Mouse (Mus musculus) lung, postnatal 0 days (tissue): Measurements from ENCODE around the gene Zdhhc16. TPM values are rescaled to one million over a fixed set of nuclear protein-coding genes. Genes with fewer than 3 reads are reported as not detected.

Experiments used
- ATAC-seq: fragments of 200-750 bp; cut with Nextera tagmentation; 2 replicates; pipeline ENCODE4 v1.8.0; 2017; ENCODE audit warnings: moderate library complexity
- DNase-seq: peaks from one replicate; pipeline ENCODE4 v3.0.0-alpha.2; 2016; ENCODE audit warnings: low spot score
- H3K27ac ChIP-seq: fragments of 300-500 bp; sonication (generic); 2 replicates; pipeline ENCODE4 v1.5.1; 2014; ENCODE audit warnings: antibody characterized with exemption, mild to moderate bottlenecking, low read length, mixed read lengths
- H3K27me3 ChIP-seq: fragments of 300-500 bp; sonication (generic); replicated peaks from 2 replicates; pipeline ENCODE4 v1.6.1; 2014; ENCODE audit warnings: low read length, mixed read lengths; ENCODE audit not compliant: insufficient read depth
- H3K36me3 ChIP-seq: fragments of 300-500 bp; sonication (generic); 2 replicates; pipeline ENCODE4 v1.6.1; 2014; ENCODE audit warnings: low read length, mixed read lengths; ENCODE audit not compliant: insufficient read depth
- H3K4me1 ChIP-seq: fragments of 300-500 bp; sonication (generic); 2 replicates; pipeline ENCODE4 v1.6.1; 2014; ENCODE audit warnings: antibody characterized with exemption, low read depth, low read length, mixed read lengths; ENCODE audit not compliant: insufficient read depth
- H3K4me2 ChIP-seq: fragments of 300-500 bp; sonication (generic); replicated peaks from 2 replicates; pipeline ENCODE4 v1.6.1; 2014; ENCODE audit warnings: low read depth, mild to moderate bottlenecking, low read length, moderate library complexity, mixed read lengths
- H3K4me3 ChIP-seq: fragments of 300-500 bp; sonication (generic); 2 replicates; pipeline ENCODE4 v1.5.1; 2014; ENCODE audit warnings: low read depth, low read length
- H3K9ac ChIP-seq: fragments of 300-500 bp; sonication (generic); replicated peaks from 2 replicates; pipeline ENCODE4 v1.6.1; 2014; ENCODE audit warnings: low read depth, mild to moderate bottlenecking
- H3K9me3 ChIP-seq: fragments of 300-500 bp; sonication (generic); 2 replicates; pipeline ENCODE4 v1.6.1; 2016; ENCODE audit warnings: low read length, mixed read lengths
- CTCF ChIP-seq: IDR thresholded peaks from 2 replicates; pipeline ENCODE4 v1.5.1; 2016; ENCODE audit warnings: antibody characterized with exemption, mild to moderate bottlenecking
- EP300 ChIP-seq: IDR thresholded peaks from 2 replicates; pipeline ENCODE4 v1.6.1; 2016; ENCODE audit warnings: antibody characterized with exemption, mild to moderate bottlenecking, control low read depth
- WGBS: fragments of 180-500 bp; shearing (Covaris S2); extraction: QIAGEN DNeasy Blood & Tissue Kit; methylation state at CpG from one replicate; pipeline ENCODE4 v1.1.7; 2014; 5-methylcytosine and 5-hydroxymethylcytosine counted together
- polyA plus RNA-seq: library from polyadenylated mRNA; unstranded; fragments of >200 nt; fragmentation: Nextera tagmentation; extraction: Ambion mirVana; gene quantifications from 2 replicates; pipeline ENCODE4 v1.2.1, GENCODE M21; 2015

Gene Zdhhc16
- polyA plus RNA-seq = 46.9 and 55.1 TPM in 2 replicates

GRCm38 (mm10) chr19:41933179-41934086 is at the start of gene Zdhhc16, which contains the start of gene Exosc1:
TSS of gene Zdhhc16 (plus strand) at chr19:41933480.
TSS of gene Exosc1 (minus strand) at chr19:41933423.
- WGBS = under 1% methylated on average over 47 of the region's 47 CpGs
- peak; percentile 100 for ATAC-seq

GRCm38 (mm10) chr19:41883882-41884281 is 49.4 kb upstream of the Zdhhc16 start:
- Histone ChIP-seq H3K4me2 (no peak overlapping the region), H3K27me3 (no peaks in the 10 kb centered on the region), H3K9me3 (no peaks in the 10 kb centered on the region), H3K4me3 (no peak overlapping the region), H3K36me3 (no peaks in the 10 kb centered on the region), H3K9ac (no peak overlapping the region), H3K4me1 (no peaks in the 10 kb centered on the region), H3K27ac (no peak overlapping the region)
- DNase-seq (no peak), ATAC-seq (no peak)
- TF ChIP-seq CTCF (no peak), EP300 (no peak)
- WGBS = 84% methylated on average over 9 of the region's 9 CpGs

More at GRCm38 (mm10) chr19:41933179-41934086, at the start of gene Zdhhc16, which contains the start of gene Exosc1:
- peak; percentile 99 for DNase-seq
- Histone ChIP-seq H3K4me2 (peak within 1 kb of the TSS; percentile 90), H3K27me3 (no peaks in the 10 kb centered on the region), H3K36me3 (no peaks in the 10 kb centered on the region), H3K4me3 (peak within 1 kb of the TSS; percentile 65), H3K27ac (peak within 1 kb of the TSS; percentile 54; the same call in 1 of the 2 replicates), H3K4me1 (0 out of 2 replicates have a peak, but pooled peaks cover 4% of the 10 kb centered on the region), H3K9me3 (no peaks in the 10 kb centered on the region), H3K9ac (peak within 1 kb of the TSS; percentile 58)
- TF ChIP-seq CTCF (peak; percentile 7; the same call in 1 of the 2 replicates), EP300 (no peak)

GRCm38 (mm10) chr19:41888191-41888590 is 45.1 kb upstream of the Zdhhc16 start:
- Histone ChIP-seq H3K9ac (no peak overlapping the region), H3K27me3 (no peaks in the 10 kb centered on the region), H3K4me2 (no peak overlapping the region), H3K27ac (no peak overlapping the region), H3K36me3 (no peaks in the 10 kb centered on the region), H3K4me1 (no peaks in the 10 kb centered on the region), H3K9me3 (no peaks in the 10 kb centered on the region), H3K4me3 (no peak overlapping the region)
- DNase-seq (no peak), ATAC-seq (no peak)
- TF ChIP-seq CTCF (no peak), EP300 (no peak)

GRCm38 (mm10) chr19:41894959-41895358 is 38.3 kb upstream of the Zdhhc16 start:
- TF ChIP-seq EP300 = no peak
- no peak for TF ChIP-seq CTCF
- ATAC-seq (no peak), DNase-seq (no peak)
- H3K27ac ChIP-seq = no peak overlapping the region
- 0 out of 2 replicates have a peak overlapping the region, but pooled peaks have one; percentile 1 for H3K9ac ChIP-seq
- peak overlapping the region; percentile 67; the same call in 1 of the 2 replicates for H3K4me3 ChIP-seq
- H3K4me1 ChIP-seq = peaks cover 9% of the 10 kb centered on the region; the same call in 1 of the 2 replicates
- no peaks in the 10 kb centered on the region for H3K27me3 ChIP-seq
- no peaks in the 10 kb centered on the region for H3K9me3 ChIP-seq
- no peaks in the 10 kb centered on the region for H3K36me3 ChIP-seq
- 26% methylated on average over 7 of the region's 7 CpGs for WGBS
- peak overlapping the region; percentile 89 for H3K4me2 ChIP-seq

GRCm38 (mm10) chr19:41895460-41896318 is 37.6 kb upstream of the Zdhhc16 start, which contains the start of gene Rrp12:
TSS of gene Rrp12 (minus strand) at chr19:41896173.
- DNase-seq = peak; percentile 99
- under 1% methylated on average over 46 of the region's 46 CpGs for WGBS
- no peaks in the 10 kb centered on the region for H3K27me3 ChIP-seq
- H3K9ac ChIP-seq = 0 out of 2 replicates have a peak within 1 kb of the TSS, but pooled peaks have one; percentile 39
- peak within 1 kb of the TSS; percentile 89 for H3K4me2 ChIP-seq
- peaks cover 9% of the 10 kb centered on the region; the same call in 1 of the 2 replicates for H3K4me1 ChIP-seq
- H3K27ac ChIP-seq = no peak within 1 kb of the TSS
- H3K9me3 ChIP-seq = no peaks in the 10 kb centered on the region
- no peak for TF ChIP-seq CTCF
- peak; percentile 33 for TF ChIP-seq EP300
- no peaks in the 10 kb centered on the region for H3K36me3 ChIP-seq
- peak within 1 kb of the TSS; percentile 67 for H3K4me3 ChIP-seq
- ATAC-seq = peak; percentile 96
